Mouse (Mus musculus) ES-Bruce4 (cell line): ENCODE measurements around the gene Zswim7. TPM values are rescaled to one million over a fixed set of nuclear protein-coding genes. Genes with fewer than 3 reads are reported as not detected.

Experiments
- H3K27ac ChIP-seq: 2 replicates; pipeline ENCODE4 v1.5.1; 2012; ENCODE audit warnings: low read length, inconsistent platforms; ENCODE audit not compliant: insufficient read depth
- H3K27me3 ChIP-seq: 2 replicates; pipeline ENCODE4 v1.6.1; 2012; ENCODE audit warnings: mild to moderate bottlenecking, low read length, inconsistent platforms; ENCODE audit not compliant: control insufficient read depth, poor library complexity, insufficient read depth, severe bottlenecking
- H3K36me3 ChIP-seq: 2 replicates; pipeline ENCODE4 v1.6.1; 2012; ENCODE audit warnings: inconsistent platforms, mild to moderate bottlenecking, low read length, moderate library complexity; ENCODE audit not compliant: control insufficient read depth, poor library complexity, insufficient read depth, severe bottlenecking
- H3K4me1 ChIP-seq: one replicate; pipeline ENCODE4 v1.8.1; 2011; ENCODE audit warnings: low read length; ENCODE audit not compliant: control insufficient read depth, insufficient read depth
- H3K4me3 ChIP-seq: 2 replicates; pipeline ENCODE4 v1.5.1; 2011; ENCODE audit warnings: low read depth, mild to moderate bottlenecking, low read length
- H3K9ac ChIP-seq: 2 replicates; pipeline ENCODE4 v1.6.1; 2012; ENCODE audit warnings: low read depth, mild to moderate bottlenecking, inconsistent platforms; ENCODE audit not compliant: poor library complexity, severe bottlenecking
- H3K9me3 ChIP-seq: replicated peaks from 2 replicates; pipeline ENCODE4 v1.6.1; 2012; ENCODE audit warnings: mild to moderate bottlenecking, low read length, inconsistent platforms; ENCODE audit not compliant: control insufficient read depth, poor library complexity, insufficient read depth, severe bottlenecking
- CTCF ChIP-seq: IDR thresholded peaks from one replicate; pipeline ENCODE4 v1.8.1; 2011; ENCODE audit warnings: low read depth, low read length
- EP300 ChIP-seq: IDR thresholded peaks from 2 replicates; pipeline ENCODE4 v1.6.1; 2011; ENCODE audit warnings: low read depth, low read length; ENCODE audit not compliant: insufficient read depth
- POLR2A ChIP-seq: IDR thresholded peaks from one replicate; pipeline ENCODE4 v1.8.1; 2011; ENCODE audit warnings: low read length; ENCODE audit not compliant: insufficient read depth
- polyA plus RNA-seq: library from polyadenylated mRNA; stranded (reverse); fragments of >200 nt; gene quantifications from 2 replicates; pipeline ENCODE4 v1.2.4, GENCODE M21; 2011; ENCODE audit warnings: low read depth; ENCODE audit not compliant: missing spikeins, insufficient read depth, insufficient read length

The Zswim7 gene
- 20.2 and 22.1 TPM in 2 replicates for polyA plus RNA-seq

GRCm38 (mm10) chr11:62280675-62281600 lies at the start of gene Zswim7, which contains the start of gene Ttc19:
Zswim7 (minus strand) TSS chr11:62281375.
Ttc19 (plus strand) TSS chr11:62281473.
- H3K4me3 ChIP-seq: peak within 1 kb of the TSS; percentile 95
- TF ChIP-seq EP300 (no peak), POLR2A (peak; percentile 80), CTCF (no peak)

GRCm38 (mm10) chr11:62323659-62324058 lies 42.5 kb upstream of the Zswim7 start:
- Histone ChIP-seq H3K9ac (no peak overlapping the region), H3K27ac (no peak overlapping the region), H3K27me3 (no peaks in the 10 kb centered on the region), H3K4me1 (no peaks in the 10 kb centered on the region), H3K4me3 (no peak overlapping the region), H3K36me3 (peaks cover 76% of the 10 kb centered on the region), H3K9me3 (no peaks in the 10 kb centered on the region)
- no peak for TF ChIP-seq POLR2A
- TF ChIP-seq CTCF: no peak
- no peak for TF ChIP-seq EP300

More at GRCm38 (mm10) chr11:62280675-62281600, at the start of gene Zswim7, which contains the start of gene Ttc19:
- H3K4me1 ChIP-seq: no peaks in the 10 kb centered on the region
- H3K36me3 ChIP-seq: peaks cover 12% of the 10 kb centered on the region
- H3K27me3 ChIP-seq: no peaks in the 10 kb centered on the region
- H3K9me3 ChIP-seq: no peaks in the 10 kb centered on the region
- H3K27ac ChIP-seq: peak within 1 kb of the TSS; percentile 79
- peak within 1 kb of the TSS; percentile 81 for H3K9ac ChIP-seq

- Histone ChIP-seq H3K4me3 (no peak overlapping the region), H3K36me3 (peaks cover 82% of the 10 kb centered on the region), H3K27me3 (no peaks in the 10 kb centered on the region), H3K9ac (no peak overlapping the region), H3K9me3 (no peaks in the 10 kb centered on the region), H3K27ac (no peak overlapping the region), H3K4me1 (no peaks in the 10 kb centered on the region)
- TF ChIP-seq POLR2A: no peak
- TF ChIP-seq EP300: no peak
These were observed 38.9 kb upstream of the Zswim7 start for GRCm38 (mm10) chr11:62320097-62320496.

- TF ChIP-seq CTCF: no peak
- TF ChIP-seq POLR2A: no peak
- no peak for TF ChIP-seq EP300
- Histone ChIP-seq H3K36me3 (peaks cover 83% of the 10 kb centered on the region), H3K4me3 (no peak overlapping the region), H3K9ac (no peak overlapping the region), H3K27ac (no peak overlapping the region), H3K4me1 (no peaks in the 10 kb centered on the region), H3K9me3 (no peaks in the 10 kb centered on the region), H3K27me3 (no peaks in the 10 kb centered on the region)
These were observed 36.6 kb upstream of the Zswim7 start for GRCm38 (mm10) chr11:62317746-62318145.

- H3K36me3 ChIP-seq: peaks cover 68% of the 10 kb centered on the region
- H3K27me3 ChIP-seq: no peaks in the 10 kb centered on the region
- TF ChIP-seq POLR2A (no peak), EP300 (no peak), CTCF (no peak)
- H3K27ac ChIP-seq: no peak overlapping the region
- H3K4me3 ChIP-seq: no peak overlapping the region
- no peaks in the 10 kb centered on the region for H3K4me1 ChIP-seq
- no peak overlapping the region for H3K9ac ChIP-seq
- H3K9me3 ChIP-seq: no peaks in the 10 kb centered on the region
These were observed 33.8 kb upstream of the Zswim7 start for GRCm38 (mm10) chr11:62314984-62315383.

- H3K36me3 ChIP-seq: peaks cover 37% of the 10 kb centered on the region
- no peaks in the 10 kb centered on the region for H3K4me1 ChIP-seq
- no peaks in the 10 kb centered on the region for H3K27me3 ChIP-seq
- no peak overlapping the region for H3K4me3 ChIP-seq
- no peak overlapping the region for H3K9ac ChIP-seq
- no peak overlapping the region for H3K27ac ChIP-seq
- H3K9me3 ChIP-seq: no peaks in the 10 kb centered on the region
- TF ChIP-seq POLR2A: no peak
These were observed 28.1 kb upstream of the Zswim7 start for GRCm38 (mm10) chr11:62309296-62309695.
